23 mouse cellular contexts compared by ENCODE assay signal in genomic region chr11:5916178-5916548, GRCm38 (mm10). TPM values are rescaled to one million over a fixed set of nuclear protein-coding genes. Genes with fewer than 3 reads are reported as not detected.
DNase-seq lines count a peak whose midpoint lies in the region; TF ChIP-seq lines count a peak whose summit lies in the region.
"Had no signal": no experiment of that assay in that cellular context is flagged by ENCODE, and none has a peak within 500 bp of the region (broad histone marks: within the 10 kb centered on the region; RNA-seq: fewer than 3 reads in every experiment).

No protein-coding gene starts in this region.

- H3K4me3 ChIP-seq in gastrocnemius, adult 2 months: peak overlapping the region; percentile 53
- H3K4me3 ChIP-seq: forebrain, embryonic 12.5 days; limb, embryonic 12.5 days; liver, embryonic 15.5 days had no signal

- no peak for TF ChIP-seq CTCF in gastrocnemius, adult 2 months (IDR thresholded peaks at IDR 0.05)

- H3K27ac ChIP-seq in gastrocnemius, adult 2 months: peak overlapping the region; percentile 82
- H3K27ac ChIP-seq: forebrain, embryonic 12.5 days; hindbrain, postnatal 0 days; limb, embryonic 12.5 days; liver, embryonic 15.5 days had no signal

- intact Hi-C loops in gastrocnemius, adult 2 months (cut with DNase I): no loop called here
- intact Hi-C loops in gastrocnemius, postnatal 14 days (cut with DNase I; ENCODE audit: low total_unique reads): no loop called here

- DNase-seq in gastrocnemius, adult 2 months: no peak
- no peak for DNase-seq in gastrocnemius, postnatal 14 days
- peak; percentile 8 for DNase-seq in urinary bladder, adult 2 months (ENCODE audit: low spot score)
- no peak for DNase-seq in urinary bladder, postnatal 14 days (ENCODE audit: low spot score)
- peak; percentile 57 to 62 for DNase-seq in cerebellum, postnatal 36 days
- no peak for DNase-seq in right cerebral cortex, postnatal 4 days
- DNase-seq in kidney, postnatal 4 days: no peak
- DNase-seq: B cell, adult 2 months; kidney, adult 11 months; kidney, postnatal 25 days; right cerebral cortex, postnatal 25 days; thymus, postnatal 36 days had no signal

RNA-seq across cellular contexts. Expression of gene Myl7, which starts 17.6 kb away (rescaled TPM):
- total RNA-seq in gastrocnemius, adult 2 months (2021): not detected
- not detected for total RNA-seq in gastrocnemius, postnatal 14 days (2021)
- 1.4 and 3.7 TPM in 2 replicates for polyA plus RNA-seq in urinary bladder, adult 2 months (2012; rRNA removed)
- total RNA-seq: granulocyte monocyte progenitor cell, adult 5-6 weeks; hematopoietic stem cell, adult 5-6 weeks; hindbrain, postnatal 0 days; layer of hippocampus, postnatal 10 days; megakaryocyte-erythroid progenitor cell, adult 5-6 weeks; monocyte, adult 5-6 weeks had no signal
- polyA plus RNA-seq: hindbrain, postnatal 0 days; neural tube, embryonic 14.5 days; Patski had no signal

RNA-seq across cellular contexts. Expression of gene Gck, which starts 33.7 kb away (rescaled TPM):
- total RNA-seq in gastrocnemius, adult 2 months (2021): 1 to 10 TPM; 1.8 to 7.8 TPM
- total RNA-seq in gastrocnemius, postnatal 14 days (2021): 1 to 10 TPM in 1 of 2 experiments, under 1 TPM in 1; 0.29 to 1.3 TPM
- 0.03 and 0.08 TPM in 2 replicates for polyA plus RNA-seq in urinary bladder, adult 2 months (2012; rRNA removed)
- total RNA-seq: granulocyte monocyte progenitor cell, adult 5-6 weeks; hematopoietic stem cell, adult 5-6 weeks; megakaryocyte-erythroid progenitor cell, adult 5-6 weeks; monocyte, adult 5-6 weeks had no signal

RNA-seq across cellular contexts. Expression of gene Pold2, which starts 38.1 kb away (rescaled TPM):
- total RNA-seq in gastrocnemius, adult 2 months (2021): 10 to 100 TPM; 39.7 to 48.5 TPM
- total RNA-seq in gastrocnemius, postnatal 14 days (2021): 10 to 100 TPM; 36.4 to 38.7 TPM
- polyA plus RNA-seq in urinary bladder, adult 2 months (2012; rRNA removed): 36.4 and 43.2 TPM in 2 replicates

RNA-seq across cellular contexts. Expression of gene Ykt6, which starts 39.3 kb away (rescaled TPM):
- 10 to 100 TPM; 37.0 to 46.7 TPM for total RNA-seq in gastrocnemius, adult 2 months (2021)
- total RNA-seq in gastrocnemius, postnatal 14 days (2021): 10 to 100 TPM; 36.2 to 38.8 TPM
- polyA plus RNA-seq in urinary bladder, adult 2 months (2012; rRNA removed): 35.5 and 45.1 TPM in 2 replicates

RNA-seq across cellular contexts. Expression of gene Aebp1, which starts 54.4 kb away (rescaled TPM):
- total RNA-seq in gastrocnemius, adult 2 months (2021): 10 to 100 TPM; 52.8 to 72.3 TPM
- 10 to 100 TPM; 30.0 to 33.4 TPM for total RNA-seq in gastrocnemius, postnatal 14 days (2021)
- polyA plus RNA-seq in urinary bladder, adult 2 months (2012; rRNA removed): 110 and 160 TPM in 2 replicates
- total RNA-seq: granulocyte monocyte progenitor cell, adult 5-6 weeks; megakaryocyte-erythroid progenitor cell, adult 5-6 weeks; monocyte, adult 5-6 weeks had no signal

Comparison
In these comparisons a context has a peak if more than half of its experiments do, and no peak if none do; other contexts are left out.
1. DNase-seq: peak in urinary bladder, adult 2 months (single experiment) and cerebellum, postnatal 36 days (2 of 2); none in gastrocnemius, adult 2 months (single experiment), gastrocnemius, postnatal 14 days (single experiment), urinary bladder, postnatal 14 days (single experiment), right cerebral cortex, postnatal 4 days (single experiment) and kidney, postnatal 4 days (0 of 2).